Mouse (Mus musculus): ENCODE measurements around the gene Pitx2.

The Pitx2 gene

DNA sequence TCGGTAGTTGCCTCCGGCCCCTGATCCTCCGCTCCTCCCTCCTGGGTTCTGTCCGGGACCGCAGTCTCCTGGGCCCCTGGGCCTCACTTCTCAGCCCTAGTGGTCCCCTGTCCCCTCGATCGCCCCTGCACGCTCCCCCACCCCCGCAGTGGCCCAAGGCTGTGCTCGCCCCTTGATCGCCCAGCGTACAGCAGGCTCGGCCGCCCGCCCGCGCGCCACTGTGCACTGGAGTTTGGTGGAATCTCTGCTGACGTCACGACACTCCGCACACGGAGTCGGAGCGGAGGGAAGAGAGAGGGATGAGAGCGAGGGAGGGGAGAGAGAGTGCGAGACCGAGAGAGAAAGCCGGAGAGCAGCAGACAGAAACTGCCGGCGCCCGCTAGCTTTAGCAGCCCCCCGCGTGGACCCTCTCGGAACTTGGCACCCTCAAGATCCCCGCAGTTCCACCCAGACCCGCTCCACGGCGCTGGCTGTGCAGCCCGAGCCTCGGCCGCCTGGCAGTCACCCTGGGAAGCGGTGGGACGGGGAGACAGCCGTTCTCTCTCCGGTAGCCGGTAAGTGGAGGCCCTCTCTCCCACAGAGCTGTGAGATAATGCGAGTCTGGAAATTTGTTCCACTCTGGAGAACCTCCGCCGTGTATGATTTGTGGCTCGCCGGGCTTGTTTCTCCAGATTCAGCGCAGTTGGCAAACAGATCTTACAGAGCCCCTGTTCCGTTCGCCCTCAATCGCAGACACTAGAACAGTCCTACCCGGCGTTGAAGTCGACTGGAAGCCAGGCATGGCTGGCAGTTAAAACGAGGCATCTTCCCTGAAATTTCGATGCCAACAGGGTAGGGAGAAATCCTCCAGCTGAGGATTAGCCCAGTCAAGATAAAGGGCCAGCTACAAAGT is at the start of gene Pitx2:
TSS of gene Pitx2 (plus strand) at position 270 of the 892 bp plus-strand sequence.
- DNase-seq = peak; percentile 86

DNA sequence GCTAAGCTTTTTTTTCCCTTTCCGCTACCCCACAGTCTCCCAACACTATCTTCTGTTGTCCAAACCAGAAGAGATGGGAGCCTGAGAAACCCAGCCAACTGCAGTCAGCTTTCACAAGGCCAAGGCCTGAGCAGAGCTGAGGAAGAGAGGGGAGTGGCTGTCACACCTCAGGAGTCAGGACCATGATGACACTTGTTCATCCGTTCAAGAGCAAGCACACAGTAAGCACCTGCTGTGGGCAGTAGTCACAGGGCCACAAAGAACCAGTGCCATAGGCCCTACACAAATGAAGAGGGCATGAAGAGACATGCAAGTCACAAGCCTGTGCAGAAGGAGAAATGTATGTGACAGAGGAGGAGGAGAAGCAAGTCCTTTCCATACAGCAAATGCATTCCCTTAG is 49.7 kb upstream of the Pitx2 start:
- DNase-seq = no peak

DNA sequence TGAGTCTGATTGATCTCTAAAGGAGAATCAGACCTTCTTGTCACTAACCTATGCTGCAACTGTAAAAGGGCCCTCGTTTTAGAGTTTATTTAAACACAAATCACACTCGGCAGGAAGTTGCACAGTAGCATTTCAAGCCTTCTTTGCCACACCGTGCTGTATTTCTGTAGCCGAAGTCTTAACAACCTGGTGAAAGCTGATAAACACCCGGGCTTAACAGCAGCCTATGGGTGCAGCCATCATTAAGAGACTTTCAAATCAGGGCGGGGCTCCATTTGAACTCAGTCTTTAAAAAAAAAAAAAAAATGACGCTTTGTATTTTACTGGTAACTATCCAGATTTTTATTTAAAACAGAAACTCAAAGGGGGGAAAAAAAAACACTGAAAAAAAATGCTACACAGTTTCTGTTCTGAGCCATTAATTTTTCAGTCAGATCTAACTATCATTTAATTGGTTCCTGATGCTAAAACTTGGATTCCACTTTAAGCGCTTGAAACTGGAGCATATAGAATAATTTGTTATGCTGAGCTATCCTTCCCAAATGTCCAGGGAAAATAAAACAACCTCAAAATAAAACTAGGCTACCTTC is 48.5 kb upstream of the Pitx2 start:
- no peak for DNase-seq

DNA sequence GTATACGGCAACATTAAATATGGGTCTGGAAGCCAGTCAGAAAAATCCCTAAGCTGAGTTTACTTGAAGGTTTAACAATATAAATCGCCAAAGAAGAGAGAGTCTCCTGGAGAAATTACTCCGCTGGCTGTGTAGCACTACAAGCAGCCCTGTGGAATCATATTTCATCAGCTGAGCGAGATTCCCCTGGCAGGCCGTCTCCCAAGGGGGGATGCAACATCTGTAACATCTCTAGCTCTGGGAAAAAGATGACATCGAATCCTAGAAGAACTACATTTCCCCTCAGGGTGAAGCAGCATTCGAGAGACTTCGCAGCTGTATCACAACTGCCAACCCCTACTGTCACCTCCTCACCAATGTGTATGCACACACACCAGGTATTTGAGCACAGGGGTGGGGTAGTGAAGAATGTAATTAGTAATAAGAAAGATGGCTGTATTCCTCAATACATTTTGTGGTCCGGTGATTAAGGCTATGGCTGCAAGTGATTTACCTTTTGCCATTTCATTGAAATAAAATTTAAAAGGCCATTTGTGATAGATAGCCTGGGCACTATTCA is 40.8 kb upstream of the Pitx2 start:
- DNase-seq = no peak

DNA sequence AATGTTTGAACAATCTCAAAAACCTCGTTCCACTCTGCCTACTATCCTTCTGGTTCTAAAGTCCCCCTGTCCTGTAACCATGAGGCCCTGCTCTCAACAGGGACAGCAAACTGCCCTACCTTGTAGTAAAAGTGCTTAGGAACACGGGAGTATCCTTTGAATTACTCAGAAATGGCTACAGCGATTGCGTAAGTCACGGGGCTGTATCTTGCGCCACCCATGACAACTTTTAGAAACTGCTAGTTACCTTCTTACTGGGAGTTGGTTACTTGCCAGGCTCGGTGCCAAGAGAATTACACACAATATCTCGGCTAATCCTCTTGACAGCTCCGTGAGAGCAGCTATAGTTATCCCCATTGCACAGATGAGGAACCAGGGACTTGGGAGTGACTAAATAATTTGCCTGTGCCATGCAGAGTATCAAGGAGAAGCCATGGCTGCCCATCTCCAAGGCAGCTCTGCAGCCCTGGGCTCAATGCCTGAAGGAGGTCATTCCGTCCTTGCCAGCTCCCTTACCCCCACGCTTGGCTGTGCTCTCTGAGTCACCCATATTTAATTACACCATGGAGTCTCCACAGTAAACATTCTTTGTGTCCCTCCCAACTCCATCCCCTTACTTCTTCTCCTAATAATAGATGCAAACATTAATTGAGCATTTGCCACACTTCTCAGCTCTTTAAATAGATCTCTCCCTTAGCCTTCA is 38.2 kb upstream of the Pitx2 start:
- DNase-seq = no peak

DNA sequence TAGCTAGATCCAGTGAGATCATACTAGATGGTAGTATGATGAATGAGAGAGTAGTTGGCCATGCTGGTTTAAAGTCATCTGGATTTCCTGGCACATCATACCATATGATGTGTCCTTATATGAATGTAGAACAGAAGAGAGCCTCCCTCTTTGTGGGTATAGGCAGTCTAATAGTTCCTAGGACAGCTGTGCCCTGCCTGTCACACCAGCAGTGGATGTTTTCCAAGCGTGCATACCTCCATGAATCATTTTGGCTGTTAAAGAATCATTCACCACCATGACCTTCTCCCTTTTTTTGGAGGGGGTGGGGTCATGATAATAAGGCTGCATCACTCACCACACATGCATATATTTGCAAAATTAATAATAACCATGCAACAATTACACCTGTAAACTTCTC is 35.4 kb upstream of the Pitx2 start:
- DNase-seq = no peak

DNA sequence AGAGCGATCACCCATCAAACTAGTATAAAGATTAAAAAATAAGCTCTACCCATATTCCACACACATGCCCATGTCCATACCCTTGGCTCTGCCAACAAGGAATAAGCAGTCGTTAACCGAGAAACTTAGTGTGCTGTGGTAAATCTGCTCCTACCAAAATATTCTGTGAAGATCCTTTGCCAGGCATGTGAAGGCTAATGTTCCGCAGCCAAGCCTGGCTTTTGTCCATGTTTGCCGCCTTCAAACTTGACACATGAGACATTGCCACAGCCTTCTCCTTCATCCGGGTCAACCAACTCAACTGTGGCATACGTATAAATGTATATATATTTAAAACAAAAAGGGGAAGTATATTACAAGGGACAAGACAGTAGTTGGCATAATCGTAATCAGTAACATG is 34.0 kb upstream of the Pitx2 start:
- DNase-seq = no peak

DNA sequence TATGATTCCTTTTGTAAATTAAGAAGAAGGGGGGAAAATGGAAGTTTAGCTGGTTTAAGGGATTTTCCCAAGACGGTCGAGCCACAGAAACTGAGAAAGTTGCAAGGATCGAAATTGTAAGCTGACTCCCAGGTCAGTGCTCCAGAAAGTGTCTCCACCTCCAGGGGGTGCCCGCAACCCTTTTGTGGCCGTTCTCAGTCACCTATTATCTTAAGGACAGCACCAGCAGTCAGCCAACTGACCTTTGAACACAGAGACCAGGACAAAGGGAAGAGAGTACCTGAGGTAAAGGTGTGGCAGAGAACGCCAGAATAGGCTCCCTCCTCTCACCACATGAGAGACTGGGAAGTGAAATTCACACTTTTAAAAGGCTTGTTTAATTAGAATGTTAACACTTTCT is 33.0 kb upstream of the Pitx2 start:
- no peak for DNase-seq

DNA sequence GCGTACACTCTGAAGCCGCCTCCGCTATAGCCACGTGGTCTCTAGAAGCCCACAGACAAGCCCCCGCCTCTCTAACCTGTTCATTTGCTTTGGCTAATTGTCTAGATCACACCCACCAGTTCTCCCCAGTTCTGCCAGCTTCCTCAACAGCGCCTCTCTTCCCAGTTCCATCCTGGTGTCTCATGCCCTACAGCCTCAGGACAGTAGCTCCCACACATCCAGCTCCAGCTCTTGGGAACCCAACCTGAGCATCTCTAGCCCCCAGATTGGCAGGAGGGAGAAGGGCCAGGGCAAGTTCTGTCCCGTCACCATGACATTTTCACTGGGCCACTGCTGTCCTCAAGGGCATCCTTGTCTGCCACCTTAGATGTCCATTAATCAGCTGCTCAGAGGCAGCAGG is 29.3 kb upstream of the Pitx2 start:
- DNase-seq = no peak

DNA sequence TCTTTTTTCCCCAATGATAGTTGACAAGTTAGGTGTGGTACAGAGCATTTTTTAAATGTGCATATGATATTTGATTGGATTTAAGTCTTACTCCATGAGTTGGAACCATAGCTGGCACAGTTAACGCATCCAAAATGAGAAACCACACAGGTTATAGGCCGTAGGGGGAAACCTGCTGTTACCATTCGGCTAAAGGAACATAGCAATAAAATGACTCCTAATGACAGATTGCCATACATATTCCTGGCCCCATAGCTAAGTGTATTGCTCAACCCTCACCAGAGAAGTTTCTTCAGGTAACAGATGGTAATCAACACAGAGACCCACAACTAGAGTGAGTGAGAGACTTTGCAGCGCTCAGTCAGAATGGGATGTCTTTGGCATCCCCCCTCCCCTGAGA is 27.9 kb upstream of the Pitx2 start:
- no peak for DNase-seq

DNA sequence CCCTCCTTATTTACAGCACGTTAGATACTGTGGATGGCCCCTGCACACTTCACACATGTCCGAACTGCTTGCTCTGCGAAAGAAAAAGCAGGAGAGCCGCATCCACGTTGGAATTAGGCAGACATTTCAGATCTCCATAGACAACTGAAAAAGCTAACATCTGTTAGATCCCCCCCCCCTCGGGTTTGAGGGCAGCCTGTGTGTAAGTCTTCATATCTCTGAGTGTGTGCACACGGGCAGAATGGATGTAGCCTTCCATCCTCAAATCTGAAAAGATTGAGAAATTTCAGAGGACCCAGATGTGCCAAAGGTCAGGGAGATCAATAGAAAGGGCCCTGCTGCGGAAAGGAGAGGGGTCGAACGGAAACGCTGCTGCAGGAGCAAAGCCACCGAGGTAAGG is 5.2 kb upstream of the Pitx2 start:
- no peak for DNase-seq

DNA sequence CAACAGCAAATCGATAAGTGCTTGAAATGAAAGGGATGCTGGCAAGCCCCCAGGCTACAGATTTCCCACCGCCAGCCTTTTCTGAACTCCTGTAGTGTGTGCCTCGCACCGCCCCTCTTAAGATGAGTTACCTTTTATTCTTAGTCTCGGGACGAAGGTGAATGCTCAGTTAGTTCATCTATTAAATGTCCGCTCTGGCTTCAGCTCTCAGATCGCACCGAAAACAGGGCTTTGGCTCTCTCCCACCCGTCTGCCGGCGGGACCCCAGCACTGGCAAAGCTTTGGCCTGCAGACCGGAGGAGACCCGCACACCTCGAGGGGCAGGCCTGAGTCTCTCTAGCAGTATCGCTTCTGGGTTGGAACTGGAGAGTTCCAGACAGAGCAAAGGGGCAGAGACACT is 4.6 kb upstream of the Pitx2 start:
- no peak for DNase-seq

DNA sequence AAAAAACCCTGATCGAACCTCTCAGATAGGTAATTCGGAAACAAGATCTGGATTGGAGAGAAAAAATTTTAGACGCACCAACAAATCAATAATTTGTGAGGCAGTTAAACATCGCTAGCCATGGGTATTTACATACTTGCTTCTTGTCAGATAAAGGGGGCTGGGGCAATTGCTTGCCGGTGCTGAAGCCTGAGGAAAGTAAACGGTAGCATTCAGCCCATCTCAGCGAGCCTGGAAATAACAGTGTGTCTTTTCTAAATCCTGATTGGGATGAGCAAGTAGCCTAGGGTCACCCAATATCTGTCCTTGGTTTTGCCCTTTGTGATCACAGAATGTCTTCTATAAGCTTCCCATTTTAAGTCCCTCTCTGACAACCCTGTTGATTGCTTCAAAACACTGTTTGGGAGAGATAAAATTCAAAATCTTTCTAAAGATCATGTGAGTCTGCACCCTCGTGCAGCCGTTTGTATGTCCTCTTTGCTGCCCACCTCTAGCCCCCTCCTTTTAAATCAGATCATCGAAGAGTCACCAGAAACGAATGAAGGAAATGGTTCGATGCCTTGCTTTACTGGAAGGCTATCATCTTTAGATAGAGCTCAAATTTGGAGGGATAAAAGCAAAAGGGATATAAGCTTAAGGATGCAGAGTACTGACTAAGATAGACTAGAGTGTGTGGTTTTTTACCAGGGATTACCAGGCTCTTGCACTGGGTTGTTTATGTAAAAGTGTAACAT is 3.7 kb upstream of the Pitx2 start:
- peak; percentile 32 for DNase-seq

DNA sequence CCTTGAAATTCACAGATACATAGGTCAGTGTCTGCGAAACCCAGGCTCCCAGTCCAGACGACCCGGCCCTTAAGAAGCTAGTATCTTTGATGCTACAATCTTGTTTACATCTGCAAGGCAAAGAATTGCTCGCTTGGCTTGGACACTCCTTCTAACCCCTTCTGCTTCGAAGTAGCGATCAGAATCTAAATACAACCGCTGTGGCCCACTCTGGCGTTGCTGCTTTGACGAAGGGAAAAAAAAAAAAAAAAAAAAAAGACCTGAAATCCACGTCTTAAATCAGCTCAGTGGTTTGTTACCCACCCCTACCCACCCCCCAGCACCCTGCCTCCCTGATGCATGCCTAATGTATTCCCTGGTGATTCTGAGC is 3.1 kb upstream of the Pitx2 start:
- DNase-seq = peak; percentile 28

DNA sequence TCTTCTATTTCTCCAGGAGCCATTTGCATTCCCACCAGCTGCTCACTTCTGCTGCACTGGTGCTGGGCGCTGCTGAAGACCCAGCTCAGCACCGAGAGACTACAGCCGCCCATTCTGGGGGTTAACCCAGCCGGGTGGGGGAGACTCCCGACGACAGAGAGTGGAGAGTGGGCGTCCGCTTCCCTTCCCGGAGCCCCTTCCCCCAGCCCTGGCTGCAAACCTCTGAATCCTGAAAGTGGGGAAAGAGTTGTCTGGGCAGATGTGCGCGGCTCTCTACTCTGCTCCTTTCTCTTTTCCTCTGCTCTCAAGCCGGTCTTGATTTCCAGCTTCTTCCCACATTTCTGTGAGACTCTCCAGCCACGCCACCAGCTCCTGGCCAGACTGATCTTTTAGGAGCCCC is 2.6 kb upstream of the Pitx2 start:
- DNase-seq = peak; percentile 32

DNA sequence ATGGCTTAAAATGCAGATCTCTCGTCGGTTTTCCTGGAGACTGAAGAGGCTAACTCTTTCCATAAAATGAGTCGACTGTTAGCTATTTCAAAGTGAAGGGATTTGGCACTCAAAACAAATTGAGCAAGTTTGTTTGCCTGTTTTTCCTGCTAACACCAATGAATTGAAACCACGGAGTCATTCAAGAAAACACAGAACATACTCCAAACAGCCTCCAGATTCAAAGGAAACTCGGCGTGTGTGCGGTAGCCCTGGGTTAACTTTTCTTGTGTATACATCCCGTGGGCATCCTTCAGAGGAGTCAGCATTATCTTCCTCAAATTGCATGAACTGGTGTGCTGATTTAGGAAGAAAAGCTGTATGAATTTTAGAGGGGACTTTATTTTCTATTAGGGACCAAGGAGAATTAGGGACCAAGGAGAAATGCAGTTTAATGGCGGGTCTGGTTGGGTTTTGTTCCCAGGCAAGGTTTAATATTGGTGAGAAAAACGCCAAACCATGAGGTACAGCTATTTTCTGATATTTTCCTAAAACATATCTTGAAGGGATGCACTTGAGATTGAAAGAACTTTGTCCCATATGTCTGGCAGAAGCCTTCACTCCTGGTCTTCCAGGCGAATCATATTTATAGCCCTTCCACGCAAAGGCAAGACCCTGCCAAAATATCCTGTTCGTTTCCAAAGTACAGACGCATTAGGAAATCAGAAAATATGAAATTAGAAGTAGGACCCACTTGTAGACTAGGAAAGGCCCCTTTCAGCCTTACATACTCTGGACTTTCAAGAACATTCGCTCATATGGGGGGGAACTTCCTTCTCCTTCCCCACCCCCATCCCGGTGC is 1.7 kb upstream of the Pitx2 start:
- DNase-seq = peak; percentile 16

DNA sequence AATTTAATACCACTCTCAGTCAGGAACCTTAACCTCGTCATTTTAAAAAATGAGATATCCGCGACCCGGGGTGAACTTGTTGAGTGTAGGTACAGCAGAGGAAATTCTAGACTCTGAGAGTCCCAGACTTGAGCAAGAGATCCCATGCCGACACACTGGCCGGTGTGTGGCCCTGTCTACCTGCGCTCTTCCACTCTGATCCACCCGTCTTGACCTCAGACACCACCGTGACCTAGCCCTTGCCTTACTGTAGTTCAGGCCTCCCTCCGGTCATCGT is 1.1 kb upstream of the Pitx2 start:
- DNase-seq = peak; percentile 10

DNA sequence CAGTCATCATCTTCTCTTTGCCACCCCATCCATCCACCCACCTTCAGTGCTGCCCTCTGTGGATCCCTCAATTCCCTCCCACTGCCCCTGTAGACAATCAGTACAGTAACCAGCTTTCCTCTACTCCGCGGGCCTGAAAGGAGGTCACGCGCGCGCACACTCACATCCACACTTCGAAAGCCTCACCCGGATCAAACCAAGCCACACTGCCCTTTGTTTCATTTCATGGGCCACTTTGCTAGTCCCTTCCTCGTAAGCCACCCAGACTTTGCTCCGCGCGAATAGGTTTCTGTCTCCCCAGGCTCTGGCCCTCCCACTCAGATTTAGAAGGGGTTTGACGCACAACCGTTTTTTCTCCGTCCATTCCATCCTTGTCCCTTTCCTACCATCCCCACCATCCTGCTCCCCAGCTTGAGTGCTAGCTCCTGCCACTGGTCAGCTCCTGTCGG is 494 bp upstream of the Pitx2 start:
- peak; percentile 65 for DNase-seq

DNA sequence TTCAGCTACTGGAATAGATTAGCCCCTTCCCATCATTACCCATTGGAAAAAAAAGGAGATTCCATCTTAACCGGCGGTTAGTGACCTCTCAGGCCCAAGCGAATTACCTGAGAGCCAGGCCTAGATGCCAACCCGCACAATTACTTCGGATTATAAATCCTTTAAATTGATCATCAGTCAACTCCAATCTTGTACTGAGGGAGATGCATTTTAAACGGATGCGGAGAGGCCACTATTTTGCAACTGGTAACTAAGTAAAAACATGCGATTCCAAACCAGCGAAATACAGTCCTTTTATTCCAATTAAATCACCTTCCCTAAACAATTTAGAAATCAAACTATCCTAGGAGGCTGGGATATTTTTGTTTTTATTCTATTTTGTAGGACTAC is 818 bp downstream of the Pitx2 start:
- DNase-seq = no peak

DNA sequence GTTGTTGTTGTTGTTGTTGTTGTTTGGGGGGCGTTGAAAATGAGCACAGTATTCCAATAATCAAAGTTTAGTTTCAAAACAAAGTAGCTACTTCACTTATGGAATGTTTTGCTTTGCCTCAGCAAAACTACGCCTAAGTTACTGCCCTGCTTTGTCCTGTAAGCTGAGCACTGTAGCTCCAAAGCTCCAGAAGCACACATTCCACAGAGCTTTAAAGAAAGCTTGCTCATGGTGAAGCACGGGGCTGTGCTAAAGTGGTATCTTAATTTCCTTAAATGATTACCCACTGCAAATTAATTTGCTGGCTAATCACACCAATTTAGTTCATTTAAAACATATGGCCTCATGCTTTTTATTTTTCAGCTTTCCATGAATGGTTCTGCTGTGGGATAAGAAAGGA is 1.5 kb downstream of the Pitx2 start:
- DNase-seq = no peak

DNA sequence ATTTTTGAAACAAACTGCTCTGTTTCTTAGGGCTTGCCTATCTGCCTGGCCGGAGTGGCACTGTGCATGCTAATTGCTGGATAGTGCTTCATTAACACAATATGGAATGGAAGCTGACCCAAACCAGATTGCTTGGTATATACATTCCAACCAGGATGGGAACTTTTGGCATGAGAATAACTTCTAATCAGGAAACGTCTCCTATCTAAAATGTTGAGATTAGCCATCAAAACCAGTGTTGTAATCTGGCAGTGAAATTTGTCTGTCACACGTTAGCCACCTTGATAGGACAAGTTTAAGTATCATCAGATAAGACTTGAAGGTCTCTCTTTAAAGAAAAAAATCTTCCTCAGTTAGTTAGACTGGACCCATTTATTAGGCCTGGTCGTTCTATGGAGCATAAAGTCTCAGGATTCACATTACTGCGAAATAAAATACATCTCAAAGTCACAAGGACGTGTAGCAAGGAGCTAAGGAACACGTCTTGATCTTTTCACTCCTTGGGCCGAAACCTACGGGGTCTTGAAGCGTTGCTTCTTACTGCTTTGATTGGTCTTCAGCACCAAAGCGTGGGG is 2.1 kb downstream of the Pitx2 start:
- DNase-seq = peak; percentile 24

Data from retina, postnatal 1 day (tissue).